ENCODE assay signal across 19 mouse cellular contexts in the genomic region with DNA sequence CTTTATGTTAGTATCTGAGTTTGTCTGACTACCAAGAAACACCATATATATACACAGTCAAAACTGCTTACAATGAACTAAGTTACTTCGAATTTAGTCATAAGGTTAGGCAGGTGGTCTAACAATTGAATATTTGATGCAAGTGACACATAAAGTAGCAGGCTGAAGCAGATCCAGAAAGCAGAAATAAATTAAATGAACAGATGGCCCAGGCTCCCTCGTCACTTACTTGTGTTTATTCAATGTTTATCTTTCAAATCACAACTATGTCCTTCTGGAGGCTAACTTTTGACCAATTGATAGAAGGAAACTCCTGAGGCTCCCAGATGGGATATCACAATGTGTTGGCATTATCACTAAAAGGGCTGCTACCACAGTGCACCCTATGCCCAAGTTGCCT.
"Had no signal": no experiment of that assay in that cellular context is flagged by ENCODE, and none has a peak within 500 bp of the region (broad histone marks: within the 10 kb centered on the region; RNA-seq: fewer than 3 reads in every experiment).

No protein-coding gene starts in this region.

- H3K27me3 ChIP-seq: midbrain, embryonic 12.5 days; neural tube, embryonic 13.5 days; neural tube, embryonic 15.5 days had no signal

- H3K27ac ChIP-seq: midbrain, embryonic 10.5 days; midbrain, embryonic 12.5 days; neural tube, embryonic 13.5 days; neural tube, embryonic 15.5 days had no signal

- DNase-seq: lung, adult 18-20 months; lung, embryonic 14.5 days; lung, postnatal 10 days; lung, postnatal 4 days; midbrain, embryonic 14.5 days; retina, postnatal 1 day; right cerebral cortex, adult 18-20 months; right cerebral cortex, postnatal 25 days; right cerebral cortex, postnatal 4 days; spleen, adult 18-20 months; thymus, adult 18-20 months; thymus, postnatal 14 days; thymus, postnatal 36 days had no signal

- ATAC-seq: midbrain, embryonic 16.5 days had no signal

- H3K4me1 ChIP-seq: midbrain, embryonic 10.5 days; midbrain, embryonic 12.5 days; neural tube, embryonic 15.5 days had no signal

- H3K4me3 ChIP-seq: midbrain, embryonic 10.5 days; midbrain, embryonic 12.5 days; myocyte; neural tube, embryonic 13.5 days; neural tube, embryonic 15.5 days had no signal

- H3K9me3 ChIP-seq: midbrain, embryonic 10.5 days; midbrain, embryonic 12.5 days; neural tube, embryonic 13.5 days; neural tube, embryonic 15.5 days had no signal

- H3K4me2 ChIP-seq: lung, embryonic 14.5 days; midbrain, embryonic 12.5 days; neural tube, embryonic 13.5 days; neural tube, embryonic 15.5 days had no signal

- H3K9ac ChIP-seq: lung, embryonic 14.5 days; midbrain, embryonic 12.5 days; neural tube, embryonic 13.5 days; neural tube, embryonic 15.5 days had no signal

- H3K36me3 ChIP-seq: midbrain, embryonic 10.5 days; midbrain, embryonic 12.5 days; neural tube, embryonic 13.5 days; neural tube, embryonic 15.5 days had no signal
